Mouse (Mus musculus): ENCODE measurements at regions not wholly inside any gene's neighbourhood (a gene's known extent, or its start where the extent isn't known, plus 50 kb on each side); places are given as distances from the start of the nearest gene placed in this dataset.
"Not testable (repeated sequence)": the region's sequence is repeated elsewhere in the genome, so short reads cannot be mapped to it uniquely, and the experiment has no call there.

- intact Hi-C loops (cut with DNase I): no loop called here
- no peak for DNase-seq
Observed at GRCm38 (mm10) chr12:15174411-15175041, 642.2 kb downstream of the Trib2 start.

- intact Hi-C loops (cut with DNase I): no loop called here
- no peak for DNase-seq
Observed at GRCm38 (mm10) chr12:15162605-15163004, 654.1 kb downstream of the Trib2 start.

GRCm38 (mm10) chr12:15161864-15162263, 654.9 kb downstream of the Trib2 start:
- intact Hi-C loops (cut with DNase I): no loop called here

GRCm38 (mm10) chr12:15160478-15160998, 656.2 kb downstream of the Trib2 start:
- DNase-seq: no peak

More at GRCm38 (mm10) chr12:15161864-15162263, 654.9 kb downstream of the Trib2 start:
- no peak for DNase-seq

GRCm38 (mm10) chr12:15146398-15146797, 670.3 kb downstream of the Trib2 start:
- no peak for DNase-seq
- intact Hi-C loops (cut with DNase I): no loop called here

More at GRCm38 (mm10) chr12:15160478-15160998, 656.2 kb downstream of the Trib2 start:
- intact Hi-C loops (cut with DNase I): no loop called here

- intact Hi-C loops (cut with DNase I): no loop called here
- DNase-seq: no peak
Observed at GRCm38 (mm10) chr12:15137039-15137438, 679.7 kb downstream of the Trib2 start.

- DNase-seq: no peak
- intact Hi-C loops (cut with DNase I): no loop called here
Observed at GRCm38 (mm10) chr12:15124179-15124578, 692.5 kb downstream of the Trib2 start.

GRCm38 (mm10) chr12:15122586-15123212, 694.0 kb downstream of the Trib2 start:
- DNase-seq: no peak
- intact Hi-C loops (cut with DNase I): no loop called here

- intact Hi-C loops (cut with DNase I): no loop called here
- no peak for DNase-seq
Observed at GRCm38 (mm10) chr12:15115556-15115955, 701.2 kb downstream of the Trib2 start.

GRCm38 (mm10) chr12:15114793-15115192, 701.9 kb downstream of the Trib2 start:
- intact Hi-C loops (cut with DNase I): no loop called here
- DNase-seq: no peak

GRCm38 (mm10) chr12:15111049-15111448, 705.7 kb downstream of the Trib2 start:
- DNase-seq: no peak
- intact Hi-C loops (cut with DNase I): no loop called here

- intact Hi-C loops (cut with DNase I): no loop called here
- no peak for DNase-seq
Observed at GRCm38 (mm10) chr12:15104876-15105275, 711.8 kb downstream of the Trib2 start.

GRCm38 (mm10) chr12:15078615-15079014, 738.1 kb downstream of the Trib2 start:
- no peak for DNase-seq
- intact Hi-C loops (cut with DNase I): no loop called here

GRCm38 (mm10) chr12:15064351-15064750, 752.4 kb downstream of the Trib2 start:
- no peak for DNase-seq
- intact Hi-C loops (cut with DNase I): no loop called here

GRCm38 (mm10) chr12:15051387-15051786, 765.3 kb downstream of the Trib2 start:
- intact Hi-C loops (cut with DNase I): no loop called here
- no peak for DNase-seq

- intact Hi-C loops (cut with DNase I): no loop called here
Observed at GRCm38 (mm10) chr12:15043264-15043663, 773.5 kb downstream of the Trib2 start.

GRCm38 (mm10) chr12:15011091-15011490, 805.6 kb downstream of the Trib2 start:
- DNase-seq: no peak
- intact Hi-C loops (cut with DNase I): no loop called here

More at GRCm38 (mm10) chr12:15043264-15043663, 773.5 kb downstream of the Trib2 start:
- DNase-seq: no peak

GRCm38 (mm10) chr12:15002401-15002800, 814.3 kb downstream of the Trib2 start:
- DNase-seq: not testable (repeated sequence)

More at GRCm38 (mm10) chr12:15002401-15002800, 814.3 kb downstream of the Trib2 start:
- intact Hi-C loops (cut with DNase I): not testable (repeated sequence)

All from gastrocnemius, postnatal 36 days (tissue).